Mouse (Mus musculus) hindbrain, embryonic 14.5 days (tissue): ENCODE results near the gene Tacc2. TPM values are rescaled to one million over a fixed set of nuclear protein-coding genes. Genes with fewer than 3 reads are reported as not detected.

Experiments
- ATAC-seq: fragments of 200-750 bp; cut with Nextera tagmentation; 2 replicates; pipeline ENCODE4 v1.8.0; 2017; ENCODE audit warnings: moderate number of reproducible peaks, mild to moderate bottlenecking, moderate TSS enrichment, moderate library complexity; ENCODE audit not compliant: low FRiP score
- DNase-seq: peaks from one replicate; pipeline ENCODE4 v3.0.0-alpha.2; 2015; ENCODE audit warnings: low spot score
- H3K27ac ChIP-seq: fragments of 300-500 bp; sonication (generic); 2 replicates; pipeline ENCODE4 v1.5.1; 2014; ENCODE audit warnings: mild to moderate bottlenecking, moderate library complexity
- H3K27me3 ChIP-seq: fragments of 300-500 bp; sonication (generic); 2 replicates; pipeline ENCODE4 v1.6.1; 2014; ENCODE audit warnings: mild to moderate bottlenecking, low read length, mixed read lengths; ENCODE audit not compliant: control insufficient read depth, insufficient read depth
- H3K36me3 ChIP-seq: fragments of 300-500 bp; sonication (generic); replicated peaks from 2 replicates; pipeline ENCODE4 v1.6.1; 2014; ENCODE audit not compliant: control insufficient read depth, insufficient read depth
- H3K4me1 ChIP-seq: fragments of 300-500 bp; sonication (generic); replicated peaks from 2 replicates; pipeline ENCODE4 v1.6.1; 2014; ENCODE audit warnings: antibody characterized with exemption, low read length, mixed read lengths; ENCODE audit not compliant: control insufficient read depth, insufficient read depth
- H3K4me2 ChIP-seq: fragments of 300-500 bp; sonication (generic); replicated peaks from 2 replicates; pipeline ENCODE4 v1.6.1; 2014; ENCODE audit warnings: mild to moderate bottlenecking, moderate library complexity
- H3K4me3 ChIP-seq: fragments of 300-500 bp; sonication (generic); replicated peaks from 2 replicates; pipeline ENCODE4 v1.5.1; 2014; ENCODE audit warnings: mild to moderate bottlenecking, low read length
- H3K9ac ChIP-seq: fragments of 300-500 bp; sonication (generic); 2 replicates; pipeline ENCODE4 v1.6.1; 2014
- H3K9me3 ChIP-seq: fragments of 300-500 bp; sonication (generic); 2 replicates; pipeline ENCODE4 v1.6.1; 2016; ENCODE audit warnings: low read length; ENCODE audit not compliant: control insufficient read depth
- whole genome bisulfite sequencing: fragments of 180-500 bp; shearing (Covaris S2); extraction: QIAGEN DNeasy Blood & Tissue Kit; methylation state at CpG from one replicate; pipeline ENCODE4 v1.1.7; 2014; 5-methylcytosine and 5-hydroxymethylcytosine counted together
- polyA plus RNA-seq: library from polyadenylated mRNA; unstranded; fragments of >200 nt; fragmentation: Nextera tagmentation; extraction: Ambion mirVana; gene quantifications from 2 replicates; pipeline ENCODE4 v1.2.1, GENCODE M21; 2014

Tacc2 gene
- polyA plus RNA-seq, 1 experiment from 2014 or later: 58.9 TPM

GRCm38 (mm10) chr7:130726185-130726584 is 148.9 kb downstream of the Tacc2 start:
- Histone ChIP-seq H3K9me3 (no peaks in the 10 kb centered on the region), H3K27ac (no peak overlapping the region), H3K4me1 (0 out of 2 replicates have a peak, but pooled peaks cover 2% of the 10 kb centered on the region), H3K27me3 (no peaks in the 10 kb centered on the region), H3K36me3 (peaks cover 36% of the 10 kb centered on the region), H3K9ac (no peak overlapping the region), H3K4me2 (no peak overlapping the region), H3K4me3 (no peak overlapping the region)
- no peak for ATAC-seq
- DNase-seq: no peak
- WGBS: 72% methylated on average over 3 of the region's 3 CpGs

DNA sequence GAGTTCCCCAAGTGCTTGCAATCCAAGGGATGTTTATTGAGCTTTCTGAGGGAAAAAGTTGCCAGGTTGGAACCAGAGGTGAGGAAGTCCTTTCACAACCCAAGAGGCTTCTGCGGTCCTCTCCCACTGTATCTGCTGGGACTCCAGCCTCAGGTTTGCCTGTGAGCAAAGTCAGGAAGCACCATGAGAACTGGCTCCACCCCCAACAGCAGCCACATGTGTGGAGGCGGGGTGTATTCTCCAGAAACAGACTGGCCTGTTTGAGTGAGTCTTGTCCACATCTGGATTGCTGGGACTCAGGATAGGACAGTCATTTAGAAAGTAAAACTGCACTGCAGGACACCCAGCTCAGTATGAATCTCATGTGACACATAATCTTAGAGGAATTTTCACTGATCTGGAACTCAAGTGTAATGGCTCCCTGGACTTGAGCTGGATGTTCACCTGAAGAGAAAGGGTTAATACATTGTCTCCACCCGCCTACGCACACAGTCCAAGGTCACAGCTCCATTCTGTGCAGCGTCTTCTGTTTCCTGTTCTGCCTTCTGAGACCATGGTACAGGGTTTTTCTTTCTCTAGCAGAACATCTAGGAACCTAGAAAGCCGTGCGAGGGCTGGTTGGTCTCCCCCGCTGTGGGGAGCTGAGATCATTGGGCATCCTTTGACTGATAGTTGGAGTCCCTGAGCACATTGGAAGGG is 149.6 kb downstream of the Tacc2 start:
- H3K4me1 ChIP-seq: 0 out of 2 replicates have a peak, but pooled peaks cover 4% of the 10 kb centered on the region
- no peak overlapping the region for H3K27ac ChIP-seq
- DNase-seq: no peak
- no peak overlapping the region for H3K4me3 ChIP-seq
- no peak for ATAC-seq
- H3K27me3 ChIP-seq: no peaks in the 10 kb centered on the region
- H3K36me3 ChIP-seq: peaks cover 37% of the 10 kb centered on the region
- no peak overlapping the region for H3K4me2 ChIP-seq
- H3K9ac ChIP-seq: no peak overlapping the region
- WGBS: 68% methylated on average over 8 of the region's 8 CpGs
- H3K9me3 ChIP-seq: no peaks in the 10 kb centered on the region

GRCm38 (mm10) chr7:130727560-130727959 is 150.3 kb downstream of the Tacc2 start:
- H3K4me3 ChIP-seq: no peak overlapping the region
- H3K9ac ChIP-seq: no peak overlapping the region
- DNase-seq: no peak
- no peak for ATAC-seq
- WGBS: 94% methylated on average over 4 of the region's 4 CpGs
- H3K4me2 ChIP-seq: no peak overlapping the region
- no peak overlapping the region for H3K27ac ChIP-seq
- peaks cover 37% of the 10 kb centered on the region for H3K36me3 ChIP-seq
- peaks cover 11% of the 10 kb centered on the region; the same call in 1 of the 2 replicates for H3K4me1 ChIP-seq
- no peaks in the 10 kb centered on the region for H3K9me3 ChIP-seq
- no peaks in the 10 kb centered on the region for H3K27me3 ChIP-seq

DNA sequence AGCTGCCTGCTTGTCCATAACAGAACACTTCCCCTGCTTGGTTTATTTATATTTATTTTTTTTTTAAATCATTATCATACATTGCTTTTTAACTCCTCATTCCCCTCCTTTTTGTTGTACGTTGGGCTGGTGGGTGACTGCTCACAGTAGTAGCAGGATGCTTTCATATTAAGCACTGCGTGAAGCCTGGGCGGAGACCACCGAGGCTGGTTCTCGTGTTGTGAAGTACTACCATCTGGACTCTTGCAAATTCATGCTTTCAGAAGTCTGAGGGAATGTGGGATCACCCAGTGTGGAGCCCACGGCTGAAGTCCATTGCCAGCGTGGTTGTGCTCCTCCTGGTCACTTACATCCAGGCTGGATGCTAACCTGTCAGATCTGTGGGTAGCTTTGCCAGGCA is 154.6 kb downstream of the Tacc2 start:
- Histone ChIP-seq H3K4me3 (no peak overlapping the region), H3K27me3 (no peaks in the 10 kb centered on the region), H3K36me3 (peaks cover 62% of the 10 kb centered on the region), H3K4me1 (peaks cover 21% of the 10 kb centered on the region), H3K4me2 (no peak overlapping the region), H3K27ac (peak overlapping the region; percentile 66; the same call in 1 of the 2 replicates), H3K9ac (peak overlapping the region; percentile 16; the same call in 1 of the 2 replicates), H3K9me3 (no peaks in the 10 kb centered on the region)
- ATAC-seq (no peak), DNase-seq (no peak)
- 70% methylated on average over 7 of the region's 7 CpGs for WGBS

DNA sequence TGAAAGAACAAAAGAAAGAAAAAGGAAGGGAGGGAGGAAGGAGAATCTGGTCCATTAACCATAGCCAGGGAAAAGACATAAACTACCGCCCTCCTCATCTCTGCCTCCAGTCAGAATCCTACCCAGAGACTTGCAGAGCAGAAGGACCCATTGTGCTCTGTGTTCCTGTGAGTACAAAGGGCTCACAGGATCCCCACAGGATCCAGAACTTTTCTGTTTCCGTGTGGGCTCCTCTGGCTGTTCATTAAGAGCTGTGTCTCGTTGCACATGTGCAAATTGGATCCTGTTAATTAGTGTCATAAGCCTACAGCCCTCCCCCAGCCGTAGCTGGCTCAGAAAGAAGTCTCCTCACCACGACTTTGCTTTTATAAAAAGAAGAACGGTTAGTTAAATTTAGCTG is 155.7 kb downstream of the Tacc2 start:
- H3K4me1 ChIP-seq: peaks cover 21% of the 10 kb centered on the region
- WGBS: 46% methylated on average over 6 of the region's 6 CpGs
- no peak overlapping the region for H3K4me2 ChIP-seq
- DNase-seq: no peak
- H3K36me3 ChIP-seq: peaks cover 73% of the 10 kb centered on the region
- no peaks in the 10 kb centered on the region for H3K9me3 ChIP-seq
- H3K27me3 ChIP-seq: no peaks in the 10 kb centered on the region
- ATAC-seq: no peak
- no peak overlapping the region for H3K9ac ChIP-seq
- peak overlapping the region; percentile 66 for H3K27ac ChIP-seq
- no peak overlapping the region for H3K4me3 ChIP-seq

- DNase-seq: no peak
- H3K9me3 ChIP-seq: no peaks in the 10 kb centered on the region
- WGBS: 94% methylated on average over 8 of the region's 8 CpGs
- no peaks in the 10 kb centered on the region for H3K27me3 ChIP-seq
- ATAC-seq: no peak
- no peak overlapping the region for H3K4me3 ChIP-seq
- H3K4me1 ChIP-seq: peaks cover 21% of the 10 kb centered on the region
- no peak overlapping the region for H3K27ac ChIP-seq
- peaks cover 74% of the 10 kb centered on the region for H3K36me3 ChIP-seq
- no peak overlapping the region for H3K4me2 ChIP-seq
- H3K9ac ChIP-seq: no peak overlapping the region
These were observed 156.2 kb downstream of the Tacc2 start for GRCm38 (mm10) chr7:130733423-130733822.

DNA sequence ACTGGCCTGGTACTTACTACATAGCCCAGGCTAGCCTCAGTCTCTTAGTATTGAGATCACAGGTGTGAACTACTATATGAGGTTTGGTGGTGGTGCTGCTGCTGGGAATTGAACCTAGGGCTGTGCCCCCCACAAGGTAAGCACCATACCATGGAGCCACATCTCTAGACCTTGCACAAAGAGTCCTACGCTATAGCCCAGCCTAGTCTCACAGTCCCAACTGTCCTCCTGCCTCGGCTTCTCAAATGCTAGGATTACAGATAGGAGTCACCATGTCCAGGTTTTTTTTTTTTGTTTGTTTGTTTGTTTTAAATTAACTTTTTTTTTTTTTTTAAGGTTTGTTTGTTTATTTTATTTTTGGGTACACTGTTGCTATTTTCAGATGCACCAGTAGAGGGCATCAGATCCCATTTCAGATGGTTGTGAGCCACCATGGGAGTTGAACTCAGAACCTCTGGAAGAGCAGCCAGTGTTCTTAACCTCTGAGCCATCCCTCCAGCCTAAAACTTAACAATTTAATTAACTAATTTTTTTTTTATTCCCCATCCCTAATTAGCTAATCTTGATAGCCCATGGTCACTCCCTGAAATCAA is 157.1 kb downstream of the Tacc2 start:
- Histone ChIP-seq H3K27ac (peak overlapping the region; percentile 17; the same call in 1 of the 2 replicates), H3K4me1 (peaks cover 21% of the 10 kb centered on the region), H3K9me3 (no peaks in the 10 kb centered on the region), H3K4me3 (no peak overlapping the region), H3K27me3 (no peaks in the 10 kb centered on the region), H3K36me3 (peaks cover 73% of the 10 kb centered on the region), H3K9ac (no peak overlapping the region), H3K4me2 (no peak overlapping the region)
- DNase-seq: peak; percentile 50
- ATAC-seq: no peak
- 100% methylated on average over 2 of the region's 2 CpGs for WGBS

DNA sequence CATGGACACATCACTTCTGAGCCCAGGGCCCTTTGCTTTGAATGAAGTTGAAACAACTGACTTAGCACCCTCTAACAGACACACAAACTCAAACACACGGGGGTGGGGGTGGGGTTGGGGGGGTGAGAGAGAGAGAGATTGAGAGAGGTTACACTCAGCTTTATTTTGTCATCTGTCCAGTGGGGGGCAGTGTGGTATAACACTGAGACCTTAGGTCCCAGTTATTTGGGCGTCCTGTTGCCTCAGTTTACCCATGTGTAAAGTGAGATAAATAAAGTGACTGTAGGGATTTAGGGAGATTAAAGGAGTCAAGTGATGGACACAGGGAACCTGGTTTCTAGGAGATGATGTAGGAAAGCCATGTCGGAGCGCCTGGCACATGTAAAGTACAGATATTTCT is 163.9 kb downstream of the Tacc2 start:
- Histone ChIP-seq H3K4me3 (no peak overlapping the region), H3K9me3 (no peaks in the 10 kb centered on the region), H3K4me1 (no peaks in the 10 kb centered on the region), H3K36me3 (peaks cover 98% of the 10 kb centered on the region), H3K9ac (no peak overlapping the region), H3K27ac (no peak overlapping the region), H3K27me3 (no peaks in the 10 kb centered on the region), H3K4me2 (no peak overlapping the region)
- DNase-seq (no peak), ATAC-seq (no peak)
- 85% methylated on average over 4 of the region's 4 CpGs for WGBS

GRCm38 (mm10) chr7:130743239-130744025 is 166.2 kb downstream of the Tacc2 start:
- Histone ChIP-seq H3K9ac (no peak overlapping the region), H3K9me3 (no peaks in the 10 kb centered on the region), H3K4me3 (no peak overlapping the region), H3K27me3 (no peaks in the 10 kb centered on the region), H3K4me1 (no peaks in the 10 kb centered on the region), H3K4me2 (no peak overlapping the region), H3K27ac (0 out of 2 replicates have a peak overlapping the region, but pooled peaks have one; percentile 9), H3K36me3 (peaks cover 96% of the 10 kb centered on the region)
- 73% methylated on average over 9 of the region's 9 CpGs for WGBS
- DNase-seq: no peak
- ATAC-seq: no peak
